Mouse (Mus musculus) kidney, postnatal 0 days (tissue): ENCODE measurements around the gene Mmd2. TPM values are rescaled to one million over a fixed set of nuclear protein-coding genes. Genes with fewer than 3 reads are reported as not detected.

ENCODE experiments used
- ATAC-seq: fragments of 200-750 bp; cut with Nextera tagmentation; replicated peaks from 2 replicates; pipeline ENCODE4 v1.8.0; 2017; ENCODE audit warnings: low read depth, moderate number of reproducible peaks, moderate TSS enrichment, moderate library complexity; ENCODE audit not compliant: low FRiP score
- DNase-seq: peaks from one replicate; pipeline ENCODE4 v3.0.0-alpha.2; 2016; ENCODE audit warnings: low spot score
- H3K27ac ChIP-seq: fragments of 300-500 bp; sonication (generic); 2 replicates; pipeline ENCODE4 v1.5.1; 2014; ENCODE audit warnings: mild to moderate bottlenecking
- H3K27me3 ChIP-seq: fragments of 300-500 bp; sonication (generic); 2 replicates; pipeline ENCODE4 v1.6.1; 2014; ENCODE audit warnings: low read length, mixed read lengths; ENCODE audit not compliant: insufficient read depth
- H3K36me3 ChIP-seq: fragments of 300-500 bp; sonication (generic); 2 replicates; pipeline ENCODE4 v1.6.1; 2014; ENCODE audit warnings: low read length, mixed read lengths; ENCODE audit not compliant: insufficient read depth
- H3K4me1 ChIP-seq: fragments of 300-500 bp; sonication (generic); replicated peaks from 2 replicates; pipeline ENCODE4 v1.6.1; 2014; ENCODE audit warnings: antibody characterized with exemption, low read length, mixed read lengths; ENCODE audit not compliant: insufficient read depth
- H3K4me2 ChIP-seq: fragments of 300-500 bp; sonication (generic); 2 replicates; pipeline ENCODE4 v1.6.1; 2014; ENCODE audit warnings: mild to moderate bottlenecking, low read length, moderate library complexity, mixed read lengths
- H3K4me3 ChIP-seq: fragments of 300-500 bp; sonication (generic); replicated peaks from 2 replicates; pipeline ENCODE4 v1.5.1; 2014; ENCODE audit warnings: low read depth, low read length
- H3K9ac ChIP-seq: fragments of 300-500 bp; sonication (generic); 2 replicates; pipeline ENCODE4 v1.6.1; 2014; ENCODE audit warnings: low read depth, low read length
- H3K9me3 ChIP-seq: fragments of 300-500 bp; sonication (generic); replicated peaks from 2 replicates; pipeline ENCODE4 v1.6.1; 2016; ENCODE audit warnings: low read length, inconsistent platforms, mixed read lengths
- CTCF ChIP-seq: IDR thresholded peaks from 2 replicates; pipeline ENCODE4 v1.5.1; 2016; ENCODE audit warnings: antibody characterized with exemption, low read depth, mild to moderate bottlenecking, moderate library complexity
- WGBS: fragments of 180-500 bp; shearing (Covaris S2); extraction: QIAGEN DNeasy Blood & Tissue Kit; methylation state at CpG from one replicate; pipeline ENCODE4 v1.1.7; 2014; 5-methylcytosine and 5-hydroxymethylcytosine counted together
- polyA plus RNA-seq: library from polyadenylated mRNA; unstranded; fragments of >200 nt; fragmentation: Nextera tagmentation; extraction: Ambion mirVana; gene quantifications from 2 replicates; pipeline ENCODE4 v1.2.1, GENCODE M21; 2015

Gene Mmd2
- polyA plus RNA-seq, 1 experiment from 2014 or later = 0.64 TPM

DNA sequence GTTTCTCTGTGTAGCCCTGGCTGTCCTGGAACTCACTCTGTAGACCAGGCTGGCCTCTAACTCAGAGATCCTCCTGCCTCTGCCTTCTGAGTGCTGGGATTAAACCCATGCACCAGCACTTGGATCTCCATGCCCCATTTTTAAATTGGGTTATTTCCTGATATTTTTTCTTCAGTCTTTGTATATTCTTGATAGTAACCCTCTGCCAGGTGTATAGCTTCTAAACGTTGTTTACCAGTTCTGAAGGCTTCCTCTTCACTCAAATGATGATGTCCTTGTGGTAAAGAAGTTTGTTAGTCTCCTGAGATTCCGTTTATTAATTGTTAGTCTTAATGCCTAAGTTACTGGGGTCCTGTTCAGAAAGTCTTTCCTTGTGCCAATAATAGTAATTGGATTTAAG is 18.8 kb upstream of the Mmd2 start, which contains the start of gene Wipi2:
Wipi2 (plus strand) TSS at position 301 of the 400 bp plus-strand sequence.
- Histone ChIP-seq H3K9ac (peak within 1 kb of the TSS; percentile 90; the same call in 1 of the 2 replicates), H3K4me3 (peak within 1 kb of the TSS; percentile 95; the same call in 1 of the 2 replicates), H3K9me3 (no peaks in the 10 kb centered on the region), H3K36me3 (no peaks in the 10 kb centered on the region), H3K27ac (peak within 1 kb of the TSS; percentile 92), H3K4me1 (peaks cover 10% of the 10 kb centered on the region), H3K27me3 (no peaks in the 10 kb centered on the region), H3K4me2 (peak within 1 kb of the TSS; percentile 92)
- 87% methylated on average over 2 of the region's 2 CpGs for WGBS
- TF ChIP-seq CTCF = no peak
- DNase-seq (no peak), ATAC-seq (no peak)

DNA sequence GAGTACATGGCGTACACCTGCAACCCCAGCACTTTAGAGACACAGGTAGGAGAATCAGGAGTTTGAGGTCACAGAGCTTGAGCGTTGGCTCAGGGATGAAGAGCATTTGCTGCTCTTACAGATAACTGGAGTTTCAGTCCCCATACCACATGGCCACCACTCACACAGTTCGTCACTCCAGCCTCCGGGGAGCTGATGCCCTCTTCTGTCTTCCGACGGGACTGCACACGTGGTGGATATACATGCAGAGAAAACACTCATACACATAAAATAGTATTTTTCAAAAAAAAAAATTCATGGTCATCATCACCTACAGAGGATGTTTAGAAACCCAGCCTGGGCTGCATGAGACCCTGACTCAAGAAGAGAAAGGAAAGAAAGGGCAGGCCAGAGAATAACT is 14.5 kb upstream of the Mmd2 start:
- H3K4me1 ChIP-seq = no peaks in the 10 kb centered on the region
- no peaks in the 10 kb centered on the region for H3K36me3 ChIP-seq
- WGBS = 92% methylated on average over 7 of the region's 7 CpGs
- ATAC-seq (no peak), DNase-seq (no peak)
- peak; percentile 7; the same call in 1 of the 2 replicates for TF ChIP-seq CTCF
- no peak overlapping the region for H3K4me3 ChIP-seq
- H3K9me3 ChIP-seq = no peaks in the 10 kb centered on the region
- no peak overlapping the region for H3K9ac ChIP-seq
- no peak overlapping the region for H3K4me2 ChIP-seq
- no peaks in the 10 kb centered on the region for H3K27me3 ChIP-seq
- H3K27ac ChIP-seq = no peak overlapping the region

DNA sequence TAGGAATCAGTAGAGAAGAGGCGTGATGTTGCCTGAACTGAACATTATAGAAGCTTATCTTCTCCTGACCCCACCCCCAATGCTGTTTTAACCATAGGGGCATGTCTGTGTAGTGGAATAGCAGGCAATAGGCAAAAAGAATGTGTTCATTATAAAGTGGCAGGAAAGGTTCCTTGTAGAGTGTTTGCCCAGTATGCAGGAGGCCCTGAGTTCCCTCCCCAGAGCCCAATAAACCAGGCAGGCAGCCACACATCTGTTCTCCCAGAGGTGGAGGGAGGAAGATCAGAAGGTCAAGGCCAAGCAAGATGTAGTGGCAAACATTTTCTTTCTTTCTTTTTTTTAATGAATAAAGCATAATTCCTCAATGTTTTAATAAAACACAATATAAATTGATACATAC is 13.5 kb upstream of the Mmd2 start:
- no peak for TF ChIP-seq CTCF

GRCm38 (mm10) chr5:142621421-142621820 is 12.8 kb upstream of the Mmd2 start:
- 72% methylated on average over 2 of the region's 2 CpGs for WGBS
- ATAC-seq (no peak), DNase-seq (no peak)
- Histone ChIP-seq H3K4me3 (no peak overlapping the region), H3K27me3 (no peaks in the 10 kb centered on the region), H3K36me3 (no peaks in the 10 kb centered on the region), H3K27ac (no peak overlapping the region), H3K9me3 (no peaks in the 10 kb centered on the region), H3K4me2 (no peak overlapping the region), H3K4me1 (no peaks in the 10 kb centered on the region), H3K9ac (no peak overlapping the region)
- TF ChIP-seq CTCF = no peak

More for the DNA sequence above, 13.5 kb upstream of the Mmd2 start:
- H3K36me3 ChIP-seq = no peaks in the 10 kb centered on the region
- WGBS = 86% methylated on average over 1 of the region's 1 CpGs
- no peaks in the 10 kb centered on the region for H3K4me1 ChIP-seq
- H3K4me3 ChIP-seq = no peak overlapping the region
- H3K27ac ChIP-seq = no peak overlapping the region
- no peaks in the 10 kb centered on the region for H3K27me3 ChIP-seq
- ATAC-seq = no peak
- H3K9me3 ChIP-seq = no peaks in the 10 kb centered on the region
- H3K4me2 ChIP-seq = no peak overlapping the region
- DNase-seq = no peak
- H3K9ac ChIP-seq = no peak overlapping the region

DNA sequence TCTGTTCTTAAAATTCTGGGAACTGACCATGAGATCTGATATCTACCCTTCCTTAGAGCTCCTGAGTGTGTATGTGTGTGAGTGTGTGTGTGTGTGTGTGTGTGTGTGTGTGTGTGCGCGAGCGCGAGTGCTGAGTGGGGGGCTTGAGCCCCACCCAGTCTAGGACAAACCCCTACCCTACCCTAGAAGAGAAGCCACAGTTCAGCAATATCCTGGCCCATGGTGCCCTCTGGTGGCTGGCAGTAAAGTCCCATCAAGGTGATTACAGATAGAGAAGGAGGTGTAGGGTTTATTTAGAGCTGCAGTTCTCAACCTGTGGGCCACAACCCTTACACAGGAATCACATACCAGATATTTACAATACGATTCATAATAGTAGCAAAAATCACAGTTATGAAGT is 11.3 kb upstream of the Mmd2 start:
- Histone ChIP-seq H3K27ac (no peak overlapping the region), H3K4me1 (no peaks in the 10 kb centered on the region), H3K4me3 (no peak overlapping the region), H3K36me3 (no peaks in the 10 kb centered on the region), H3K27me3 (no peaks in the 10 kb centered on the region), H3K9me3 (no peaks in the 10 kb centered on the region), H3K4me2 (no peak overlapping the region), H3K9ac (no peak overlapping the region)
- peak; percentile 86 for TF ChIP-seq CTCF
- ATAC-seq (no peak; the same call in 1 of the 2 replicates), DNase-seq (peak; percentile 71)
- WGBS = 23% methylated on average over 5 of the region's 5 CpGs

- H3K36me3 ChIP-seq = no peaks in the 10 kb centered on the region
- H3K4me1 ChIP-seq = no peaks in the 10 kb centered on the region
- H3K9me3 ChIP-seq = no peaks in the 10 kb centered on the region
- no peak overlapping the region for H3K27ac ChIP-seq
- DNase-seq (no peak), ATAC-seq (no peak)
- WGBS = 20% methylated on average over 6 of the region's 6 CpGs
- no peak overlapping the region for H3K9ac ChIP-seq
- H3K4me2 ChIP-seq = no peak overlapping the region
- no peak for TF ChIP-seq CTCF
- no peaks in the 10 kb centered on the region for H3K27me3 ChIP-seq
- no peak overlapping the region for H3K4me3 ChIP-seq
These were observed 7.7 kb upstream of the Mmd2 start for GRCm38 (mm10) chr5:142616326-142616725.

DNA sequence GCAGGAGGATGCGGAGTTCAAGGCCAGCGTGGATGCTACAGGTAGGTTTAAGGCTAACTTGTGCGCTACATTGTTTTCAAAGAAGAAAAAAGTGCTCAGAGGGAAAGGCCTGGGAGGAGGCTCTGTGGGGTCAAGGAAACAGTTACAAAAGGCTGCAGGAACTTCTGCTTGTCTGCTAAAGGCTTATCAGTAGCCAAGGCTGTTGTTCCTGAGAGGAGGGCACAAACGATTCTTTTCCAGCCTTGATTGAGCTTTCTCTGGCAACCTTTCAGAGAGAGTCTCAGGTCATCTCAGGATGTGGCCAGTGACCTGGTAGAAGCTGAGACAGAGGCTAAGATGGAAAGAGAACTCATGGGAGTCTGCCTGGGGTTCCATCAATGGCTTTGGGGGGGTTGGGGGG is 7.0 kb upstream of the Mmd2 start:
- H3K4me3 ChIP-seq = no peak overlapping the region
- H3K9me3 ChIP-seq = no peaks in the 10 kb centered on the region
- no peak overlapping the region for H3K9ac ChIP-seq
- H3K4me2 ChIP-seq = no peak overlapping the region
- ATAC-seq = no peak
- TF ChIP-seq CTCF = no peak
- 84% methylated on average over 4 of the region's 4 CpGs for WGBS
- no peak overlapping the region for H3K27ac ChIP-seq
- DNase-seq = no peak
- no peaks in the 10 kb centered on the region for H3K4me1 ChIP-seq
- no peaks in the 10 kb centered on the region for H3K36me3 ChIP-seq
- H3K27me3 ChIP-seq = no peaks in the 10 kb centered on the region
